Comparison of ENCODE assay signal across 7 mouse cellular contexts in the genomic region with DNA sequence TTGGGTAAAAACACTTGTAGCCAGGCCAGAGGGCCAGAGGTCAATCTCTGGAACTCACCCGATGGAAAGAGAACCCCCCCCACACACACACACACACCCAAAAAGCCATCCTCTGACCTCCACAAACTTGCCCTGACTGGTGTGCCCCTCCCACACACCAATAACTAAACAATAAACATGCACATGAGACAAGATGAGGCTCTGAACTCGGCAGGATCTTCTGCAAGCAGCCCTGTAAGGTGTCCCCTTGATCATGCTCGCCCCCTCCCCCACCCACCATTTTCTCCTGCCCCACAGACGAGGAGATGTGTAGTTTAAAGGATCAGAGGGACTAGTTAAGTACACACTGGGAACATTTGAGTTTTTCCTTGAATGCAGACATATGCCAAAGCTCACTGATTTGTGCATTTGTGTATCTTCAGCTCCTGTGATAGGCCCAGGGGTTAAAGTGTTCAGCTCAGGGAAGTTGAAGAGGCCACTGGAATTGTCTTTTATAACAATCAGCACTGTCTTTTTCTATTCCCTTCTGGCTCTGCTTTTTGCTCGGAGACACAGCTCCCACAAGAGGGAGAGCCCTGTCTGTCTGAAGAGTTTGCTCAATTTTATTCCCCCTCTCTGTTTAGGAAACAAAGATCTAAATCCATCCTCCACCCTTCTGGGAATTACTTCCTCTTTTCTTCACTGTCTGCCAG. TPM values are rescaled to one million over a fixed set of nuclear protein-coding genes. Genes with fewer than 3 reads are reported as not detected.
DNase-seq lines count a peak whose midpoint lies in the region; ATAC-seq and TF ChIP-seq lines count a peak whose summit lies in the region.

No protein-coding gene starts in this region.

- peak; percentile 41; the same call in 1 of the 2 replicates for TF ChIP-seq EP300 in lung, postnatal 0 days (IDR thresholded peaks at IDR 0.05)

- no peak for ATAC-seq in lung, postnatal 0 days
- ATAC-seq in forebrain, embryonic 12.5 days (ENCODE audit: low FRiP score): peak; percentile 13; the same call in 1 of the 2 replicates
- no peak for ATAC-seq in limb, embryonic 12.5 days (ENCODE audit: insufficient number of reproducible peaks, insufficient read depth, low FRiP score, low TSS enrichment, low read depth)
- ATAC-seq in stomach, embryonic 14.5 days (ENCODE audit: insufficient number of reproducible peaks, insufficient read depth, low FRiP score, low read depth): no peak
- no peak; the same call in 1 of the 2 replicates for ATAC-seq in frontal cortex, adult (ENCODE audit: low TSS enrichment)

- no peak for DNase-seq in lung, postnatal 0 days (ENCODE audit: low spot score)
- no peak for DNase-seq in lung, adult 2 months
- no peak for DNase-seq in layer of hippocampus, adult 18-20 months (ENCODE audit: low spot score in 2 of 2)

- H3K9ac ChIP-seq in lung, postnatal 0 days (replicated peaks; ENCODE audit: low read depth): no peak overlapping the region
- no peak overlapping the region for H3K9ac ChIP-seq in forebrain, embryonic 12.5 days
- H3K9ac ChIP-seq in limb, embryonic 12.5 days (replicated peaks): no peak overlapping the region
- no peak overlapping the region for H3K9ac ChIP-seq in stomach, embryonic 14.5 days (replicated peaks; ENCODE audit: low read depth, low read length)

- TF ChIP-seq CTCF in lung, postnatal 0 days (IDR thresholded peaks at IDR 0.05): no peak
- no peak for TF ChIP-seq CTCF in lung, adult 2 months (IDR thresholded peaks at IDR 0.05; ENCODE audit: insufficient read depth, low read length)

- H3K4me1 ChIP-seq in lung, postnatal 0 days (ENCODE audit: insufficient read depth, low read depth, low read length): peaks cover 13% of the 10 kb centered on the region; the same call in 1 of the 2 replicates
- H3K4me1 ChIP-seq in lung, adult 2 months (ENCODE audit: control insufficient read depth, insufficient read depth, low read length): peaks cover 11% of the 10 kb centered on the region
- peaks cover 32% of the 10 kb centered on the region for H3K4me1 ChIP-seq in forebrain, embryonic 12.5 days
- H3K4me1 ChIP-seq in limb, embryonic 12.5 days (replicated peaks): peaks cover 33% of the 10 kb centered on the region
- H3K4me1 ChIP-seq in stomach, embryonic 14.5 days (ENCODE audit: control insufficient read depth, insufficient read depth, low read length): peaks cover 29% of the 10 kb centered on the region; the same call in 1 of the 2 replicates

- H3K9me3 ChIP-seq in lung, postnatal 0 days (ENCODE audit: low read length): no peaks in the 10 kb centered on the region
- H3K9me3 ChIP-seq in forebrain, embryonic 12.5 days: no peaks in the 10 kb centered on the region
- no peaks in the 10 kb centered on the region for H3K9me3 ChIP-seq in limb, embryonic 12.5 days
- H3K9me3 ChIP-seq in stomach, embryonic 14.5 days (ENCODE audit: control insufficient read depth, low read depth, low read length): no peaks in the 10 kb centered on the region

- no peak overlapping the region for H3K4me2 ChIP-seq in lung, postnatal 0 days (replicated peaks; ENCODE audit: low read depth, low read length)
- peak overlapping the region; percentile 39 for H3K4me2 ChIP-seq in forebrain, embryonic 12.5 days
- peak overlapping the region; percentile 24 for H3K4me2 ChIP-seq in limb, embryonic 12.5 days
- H3K4me2 ChIP-seq in stomach, embryonic 14.5 days (replicated peaks; ENCODE audit: low read depth, low read length): 0 out of 2 replicates have a peak overlapping the region, but pooled peaks have one; percentile 1

- no peak overlapping the region for H3K4me3 ChIP-seq in lung, postnatal 0 days (ENCODE audit: low read depth, low read length)
- no peak overlapping the region for H3K4me3 ChIP-seq in lung, adult 2 months (replicated peaks; ENCODE audit: extremely low read depth, low read depth, low read length)
- no peak overlapping the region for H3K4me3 ChIP-seq in forebrain, embryonic 12.5 days (replicated peaks)
- no peak overlapping the region for H3K4me3 ChIP-seq in limb, embryonic 12.5 days (replicated peaks)
- H3K4me3 ChIP-seq in stomach, embryonic 14.5 days (ENCODE audit: low read depth, low read length): no peak overlapping the region

- H3K27ac ChIP-seq in lung, postnatal 0 days (ENCODE audit: low read length): peak overlapping the region; percentile 78
- H3K27ac ChIP-seq in forebrain, embryonic 12.5 days: peak overlapping the region; percentile 78
- peak overlapping the region; percentile 77 for H3K27ac ChIP-seq in limb, embryonic 12.5 days
- peak overlapping the region; percentile 62 for H3K27ac ChIP-seq in stomach, embryonic 14.5 days (ENCODE audit: low read length)

- no peak for TF ChIP-seq POLR2A in lung, adult 2 months (IDR thresholded peaks at IDR 0.05; ENCODE audit: borderline replicate concordance, extremely low read depth, low read depth, low read length)

- no peaks in the 10 kb centered on the region for H3K27me3 ChIP-seq in lung, postnatal 0 days (replicated peaks; ENCODE audit: insufficient read depth, low read length)
- H3K27me3 ChIP-seq in forebrain, embryonic 12.5 days: no peaks in the 10 kb centered on the region
- no peaks in the 10 kb centered on the region for H3K27me3 ChIP-seq in limb, embryonic 12.5 days
- H3K27me3 ChIP-seq in stomach, embryonic 14.5 days (ENCODE audit: control insufficient read depth, insufficient read depth, low read length): no peaks in the 10 kb centered on the region

- H3K36me3 ChIP-seq in lung, postnatal 0 days (ENCODE audit: insufficient read depth, low read length): peaks cover 10% of the 10 kb centered on the region; the same call in 1 of the 2 replicates
- peaks cover 13% of the 10 kb centered on the region for H3K36me3 ChIP-seq in forebrain, embryonic 12.5 days (replicated peaks)
- peaks cover 52% of the 10 kb centered on the region for H3K36me3 ChIP-seq in limb, embryonic 12.5 days
- H3K36me3 ChIP-seq in stomach, embryonic 14.5 days (ENCODE audit: control insufficient read depth, insufficient read depth, low read length): peaks cover 22% of the 10 kb centered on the region; the same call in 1 of the 2 replicates

- 30% methylated on average over 5 of the region's 5 CpGs for WGBS in lung, postnatal 0 days
- 24% methylated on average over 5 of the region's 5 CpGs for WGBS in lung, adult 2 months
- 39% methylated on average over 5 of the region's 5 CpGs for WGBS in forebrain, embryonic 12.5 days
- WGBS in limb, embryonic 12.5 days: 33% methylated on average over 5 of the region's 5 CpGs
- WGBS in stomach, embryonic 14.5 days: 25% methylated on average over 5 of the region's 5 CpGs

RNA-seq across cellular contexts. Expression of a gene that starts 37.2 kb away (rescaled TPM):
- polyA plus RNA-seq in lung, postnatal 0 days (2015; fragmentation: Nextera tagmentation; extraction: Ambion mirVana): 305 and 333 TPM in 2 replicates
- 36.0 and 44.5 TPM in 2 replicates for polyA plus RNA-seq in lung, adult 2 months (2012; rRNA removed)
- polyA plus RNA-seq in forebrain, embryonic 12.5 days (2016; fragmentation: Nextera tagmentation; extraction: Ambion mirVana): 146 and 173 TPM in 2 replicates
- 385 and 432 TPM in 2 replicates for polyA plus RNA-seq in limb, embryonic 12.5 days (2016; fragmentation: Nextera tagmentation; extraction: Ambion mirVana)
- polyA plus RNA-seq in stomach, embryonic 14.5 days (2014; fragmentation: Nextera tagmentation; extraction: Ambion mirVana): 519 and 542 TPM in 2 replicates
- 10 to 100 TPM; 31.3 to 34.0 TPM for total RNA-seq in layer of hippocampus, adult 18-20 months (2021)

RNA-seq across cellular contexts. Expression of a gene that starts 47.1 kb away (rescaled TPM):
- polyA plus RNA-seq in lung, postnatal 0 days (2015; fragmentation: Nextera tagmentation; extraction: Ambion mirVana): 0.61 and 0.73 TPM in 2 replicates
- polyA plus RNA-seq in lung, adult 2 months (2012; rRNA removed): 0.34 and 0.38 TPM in 2 replicates
- 0.17 and 0.29 TPM in 2 replicates for polyA plus RNA-seq in forebrain, embryonic 12.5 days (2016; fragmentation: Nextera tagmentation; extraction: Ambion mirVana)
- polyA plus RNA-seq in limb, embryonic 12.5 days (2016; fragmentation: Nextera tagmentation; extraction: Ambion mirVana): 0.19 TPM in 2 replicates
- not detected in 2 replicates for polyA plus RNA-seq in stomach, embryonic 14.5 days (2014; fragmentation: Nextera tagmentation; extraction: Ambion mirVana)
- total RNA-seq in layer of hippocampus, adult 18-20 months (2021): under 1 TPM in 1 of 2 experiments, not detected in 1; 0.40 TPM

RNA-seq across cellular contexts. Expression of a gene that starts 54.4 kb away (rescaled TPM):
- 40.7 and 47.8 TPM in 2 replicates for polyA plus RNA-seq in lung, postnatal 0 days (2015; fragmentation: Nextera tagmentation; extraction: Ambion mirVana)
- polyA plus RNA-seq in lung, adult 2 months (2012; rRNA removed): 24.2 TPM in 2 replicates
- 65.8 and 70.1 TPM in 2 replicates for polyA plus RNA-seq in forebrain, embryonic 12.5 days (2016; fragmentation: Nextera tagmentation; extraction: Ambion mirVana)
- polyA plus RNA-seq in limb, embryonic 12.5 days (2016; fragmentation: Nextera tagmentation; extraction: Ambion mirVana): 66.7 and 71.9 TPM in 2 replicates
- polyA plus RNA-seq in stomach, embryonic 14.5 days (2014; fragmentation: Nextera tagmentation; extraction: Ambion mirVana): 61.2 and 64.2 TPM in 2 replicates
- total RNA-seq in layer of hippocampus, adult 18-20 months (2021): 100 to 1,000 TPM; 101 to 105 TPM
